Mouse (Mus musculus) liver, adult 2 months (tissue): ENCODE data around the gene Eif2b2. TPM values are rescaled to one million over a fixed set of nuclear protein-coding genes. Genes with fewer than 3 reads are reported as not detected.

ENCODE experiments used
- DNase-seq: peaks from one replicate; pipeline ENCODE4 v3.0.0-alpha.2; 2011; ENCODE audit warnings: low read depth, low spot score; ENCODE audit errors: extremely low read depth
- H3K27ac ChIP-seq: fragments of 200-500 bp; replicated peaks from 2 replicates; pipeline ENCODE4 v1.5.1; 2012; ENCODE audit warnings: low read depth, mild to moderate bottlenecking, control low read depth, inconsistent platforms, low read length; ENCODE audit not compliant: insufficient read depth
- H3K27me3 ChIP-seq: fragments of 200-500 bp; 2 replicates; pipeline ENCODE4 v1.6.1; 2012; ENCODE audit warnings: mild to moderate bottlenecking, moderate library complexity, low read length, inconsistent platforms; ENCODE audit not compliant: control insufficient read depth, insufficient read depth
- H3K36me3 ChIP-seq: fragments of 200-500 bp; 2 replicates; pipeline ENCODE4 v1.6.1; 2012; ENCODE audit warnings: low read length, inconsistent platforms; ENCODE audit not compliant: control insufficient read depth, insufficient read depth
- H3K4me1 ChIP-seq: fragments of 200-500 bp; 2 replicates; pipeline ENCODE4 v1.6.1; 2011; ENCODE audit warnings: low read length; ENCODE audit not compliant: control insufficient read depth, insufficient read depth
- H3K4me3 ChIP-seq: fragments of 200-500 bp; 2 replicates; pipeline ENCODE4 v1.5.1; 2011; ENCODE audit warnings: low read depth, mild to moderate bottlenecking, control low read depth, low read length, moderate library complexity; ENCODE audit not compliant: insufficient read depth
- H3K79me2 ChIP-seq: fragments of 200-500 bp; 2 replicates; pipeline ENCODE4 v1.6.1; 2012; ENCODE audit warnings: inconsistent platforms, mild to moderate bottlenecking, low read length, moderate library complexity; ENCODE audit not compliant: control insufficient read depth, insufficient read depth
- H3K9ac ChIP-seq: fragments of 200-500 bp; 2 replicates; pipeline ENCODE4 v1.6.1; 2012; ENCODE audit warnings: low read depth, mild to moderate bottlenecking, control low read depth, inconsistent platforms, low read length
- CTCF ChIP-seq: fragments of 200-500 bp; IDR thresholded peaks from 2 replicates; pipeline ENCODE4 v1.5.1; 2011; ENCODE audit warnings: low read depth, low read length, control low read depth
- POLR2A ChIP-seq: fragments of 200-500 bp; IDR thresholded peaks from 2 replicates; pipeline ENCODE4 v1.6.1; 2011; ENCODE audit warnings: low read length, control low read depth; ENCODE audit not compliant: insufficient read depth; ENCODE audit errors: extremely low read depth
- WGBS: fragments of 180-500 bp; shearing (Covaris S2); methylation state at CpG from one replicate; pipeline ENCODE4 v1.1.7; 2018; 5-methylcytosine and 5-hydroxymethylcytosine counted together
- polyA plus RNA-seq: library from polyadenylated mRNA; depleted of rRNA; stranded (reverse); fragments of >200 nt; gene quantifications from 2 replicates; pipeline ENCODE4 v1.2.3, GENCODE M21; 2012; rRNA removed
- total RNA-seq: library from RNA; depleted of rRNA; stranded (reverse); fragments of >200 nt; gene quantifications from 2 replicates; pipeline ENCODE4 v1.2.3, GENCODE M21; 2014; rRNA removed

The Eif2b2 gene
- total and polyA plus RNA-seq, 2 experiments: 23.1 to 54.8 TPM

DNA sequence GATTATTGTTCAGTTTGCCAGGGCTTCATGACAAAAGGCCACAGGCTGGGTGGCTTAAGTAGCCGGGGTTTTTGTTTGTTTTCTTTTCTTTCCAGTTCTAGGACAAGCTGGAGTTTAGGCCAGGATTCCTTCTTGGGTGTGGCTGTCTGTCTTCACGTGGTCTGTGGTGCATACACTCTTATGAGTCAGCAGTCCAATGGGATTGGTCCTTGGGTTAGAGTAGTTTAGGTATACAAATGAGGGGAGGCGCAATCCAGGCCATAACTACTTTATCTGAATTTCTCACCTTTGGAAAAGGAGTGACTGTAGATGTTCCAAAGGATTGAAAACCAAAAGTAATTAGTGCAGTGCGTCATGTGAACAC is 52.5 kb downstream of the Eif2b2 start:
- no peak overlapping the region for H3K4me3 ChIP-seq
- H3K27me3 ChIP-seq: no peaks in the 10 kb centered on the region
- H3K36me3 ChIP-seq: peaks cover 6% of the 10 kb centered on the region; the same call in 1 of the 2 replicates
- DNase-seq: no peak
- WGBS: 72% methylated on average over 4 of the region's 4 CpGs
- no peak overlapping the region for H3K9ac ChIP-seq
- TF ChIP-seq POLR2A (no peak), CTCF (no peak)
- no peaks in the 10 kb centered on the region for H3K4me1 ChIP-seq
- no peaks in the 10 kb centered on the region for H3K79me2 ChIP-seq
- H3K27ac ChIP-seq: no peak overlapping the region

DNA sequence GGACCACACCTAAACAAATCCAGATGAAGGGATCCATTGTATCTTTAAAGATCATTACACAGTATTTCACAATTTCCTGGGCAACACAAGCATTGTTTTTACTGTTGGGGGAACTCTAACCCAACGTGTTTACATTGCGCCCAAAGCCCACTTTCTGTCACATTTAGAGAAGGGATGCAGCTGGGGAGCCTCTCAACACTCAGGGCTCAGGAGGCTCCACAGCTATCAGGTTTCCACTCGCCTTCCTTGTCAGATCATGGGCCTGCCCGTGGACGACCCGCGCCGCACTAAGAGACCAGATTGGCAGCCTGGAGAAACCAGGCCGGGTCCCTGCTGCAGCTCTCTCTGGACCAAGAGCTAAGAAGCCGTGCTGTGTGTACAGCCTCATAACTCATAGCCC is 54.2 kb downstream of the Eif2b2 start:
- WGBS: 81% methylated on average over 10 of the region's 10 CpGs
- no peak overlapping the region for H3K27ac ChIP-seq

More for the DNA sequence above, 54.2 kb downstream of the Eif2b2 start:
- DNase-seq: no peak
- Histone ChIP-seq H3K36me3 (peaks cover 4% of the 10 kb centered on the region; the same call in 1 of the 2 replicates), H3K9ac (no peak overlapping the region), H3K79me2 (no peaks in the 10 kb centered on the region), H3K4me3 (no peak overlapping the region), H3K4me1 (no peaks in the 10 kb centered on the region), H3K27me3 (no peaks in the 10 kb centered on the region)
- no peak for TF ChIP-seq CTCF
- TF ChIP-seq POLR2A: no peak

Other genes starting within 250 kb of the Eif2b2 start
- gene Fcf1, start 248.6 kb upstream of the Eif2b2 start, total RNA-seq: 47.5 and 59.7 TPM in 2 replicates
- 21.7 and 23.2 TPM in 2 replicates for gene Fcf1, start 248.6 kb upstream of the Eif2b2 start, polyA plus RNA-seq
- gene Arel1, start 248.6 kb upstream of the Eif2b2 start, total RNA-seq: 22.2 and 22.4 TPM in 2 replicates
- gene Arel1, start 248.6 kb upstream of the Eif2b2 start, polyA plus RNA-seq: 17.6 and 21.0 TPM in 2 replicates
- 16.9 TPM in 2 replicates for gene Ylpm1, start 223.2 kb upstream of the Eif2b2 start, total RNA-seq
- gene Ylpm1, start 223.2 kb upstream of the Eif2b2 start, polyA plus RNA-seq: 4.7 and 5.2 TPM in 2 replicates
- gene Prox2, start 108.7 kb upstream of the Eif2b2 start, total RNA-seq: 1.8 and 1.9 TPM in 2 replicates
- 1.3 and 1.5 TPM in 2 replicates for gene Prox2, start 108.7 kb upstream of the Eif2b2 start, polyA plus RNA-seq
- 149 and 150 TPM in 2 replicates for gene Dlst, start 108.6 kb upstream of the Eif2b2 start, total RNA-seq
- 111 and 112 TPM in 2 replicates for gene Dlst, start 108.6 kb upstream of the Eif2b2 start, polyA plus RNA-seq
- 0.28 and 0.34 TPM in 2 replicates for gene Rps6kl1, start 68.2 kb upstream of the Eif2b2 start, total RNA-seq
- gene Rps6kl1, start 68.2 kb upstream of the Eif2b2 start, polyA plus RNA-seq: 0.39 and 0.48 TPM in 2 replicates
- not detected in 2 replicates for gene Pgf, start 41.7 kb upstream of the Eif2b2 start, total RNA-seq
- gene Pgf, start 41.7 kb upstream of the Eif2b2 start, polyA plus RNA-seq: not detected in 2 replicates
- 6.5 TPM in 2 replicates for gene Mlh3, start 51.1 kb downstream of the Eif2b2 start, total RNA-seq
- gene Mlh3, start 51.1 kb downstream of the Eif2b2 start, polyA plus RNA-seq: 2.8 and 3.3 TPM in 2 replicates
- 11.5 and 20.0 TPM in 2 replicates for gene Acyp1, start 69.0 kb downstream of the Eif2b2 start, total RNA-seq
- 8.9 and 9.4 TPM in 2 replicates for gene Acyp1, start 69.0 kb downstream of the Eif2b2 start, polyA plus RNA-seq
- 0.87 and 0.92 TPM in 2 replicates for gene Zc2hc1c, start 69.1 kb downstream of the Eif2b2 start, total RNA-seq
- 0.48 and 0.57 TPM in 2 replicates for gene Zc2hc1c, start 69.1 kb downstream of the Eif2b2 start, polyA plus RNA-seq
- 17.0 and 19.1 TPM in 2 replicates for gene Nek9, start 119.9 kb downstream of the Eif2b2 start, total RNA-seq
- gene Nek9, start 119.9 kb downstream of the Eif2b2 start, polyA plus RNA-seq: 13.7 and 14.0 TPM in 2 replicates
- gene Tmed10, start 155.4 kb downstream of the Eif2b2 start, total RNA-seq: 44.3 and 57.3 TPM in 2 replicates
- gene Tmed10, start 155.4 kb downstream of the Eif2b2 start, polyA plus RNA-seq: 151 and 152 TPM in 2 replicates